Mouse (Mus musculus) limb, embryonic 10.5 days (tissue): ENCODE data around the gene Cblb. TPM values are rescaled to one million over a fixed set of nuclear protein-coding genes. Genes with fewer than 3 reads are reported as not detected.

Experiments
- DNase-seq: peaks from one replicate; pipeline ENCODE4 v3.0.0-alpha.2; 2017; ENCODE audit warnings: low spot score
- H3K27ac ChIP-seq: fragments of 300-500 bp; sonication (generic); 2 replicates; pipeline ENCODE4 v1.5.1; 2016; ENCODE audit warnings: mild to moderate bottlenecking
- H3K27me3 ChIP-seq: fragments of 300-500 bp; sonication (generic); 2 replicates; pipeline ENCODE4 v1.6.1; 2016; ENCODE audit warnings: low read depth, mild to moderate bottlenecking; ENCODE audit not compliant: poor library complexity, severe bottlenecking
- H3K36me3 ChIP-seq: fragments of 300-500 bp; sonication (generic); 2 replicates; pipeline ENCODE4 v1.6.1; 2016; ENCODE audit warnings: mild to moderate bottlenecking, moderate library complexity
- H3K4me1 ChIP-seq: fragments of 300-500 bp; sonication (generic); 2 replicates; pipeline ENCODE4 v1.6.1; 2016
- H3K4me3 ChIP-seq: fragments of 300-500 bp; sonication (generic); 2 replicates; pipeline ENCODE4 v1.5.1; 2016; ENCODE audit warnings: mild to moderate bottlenecking, moderate library complexity
- H3K9me3 ChIP-seq: fragments of 300-500 bp; sonication (generic); replicated peaks from 2 replicates; pipeline ENCODE4 v1.6.1; 2016; ENCODE audit warnings: mild to moderate bottlenecking
- WGBS: fragments of 180-500 bp; shearing (Covaris S2); methylation state at CpG from one replicate; pipeline ENCODE4 v1.1.7; 2016; 5-methylcytosine and 5-hydroxymethylcytosine counted together
- polyA plus RNA-seq: library from polyadenylated mRNA; unstranded; fragments of >200 nt; fragmentation: Nextera tagmentation; extraction: Ambion mirVana; gene quantifications from 2 replicates; pipeline ENCODE4 v1.2.1, GENCODE M21; 2016

The Cblb gene
- polyA plus RNA-seq, 1 experiment from 2014 or later, result 34.6 TPM

- Histone ChIP-seq H3K4me1 (peaks cover 18% of the 10 kb centered on the region), H3K27ac (no peak overlapping the region), H3K36me3 (peaks cover 26% of the 10 kb centered on the region), H3K9me3 (no peaks in the 10 kb centered on the region), H3K4me3 (no peak overlapping the region), H3K27me3 (no peaks in the 10 kb centered on the region)
- DNase-seq, result no peak
- WGBS, result 90% methylated on average over 10 of the region's 10 CpGs
Measured at GRCm38 (mm10) chr16:52067632-52068516, 36.8 kb downstream of the Cblb start.

- H3K27ac ChIP-seq, result no peak overlapping the region
- peaks cover 18% of the 10 kb centered on the region for H3K4me1 ChIP-seq
- no peaks in the 10 kb centered on the region for H3K27me3 ChIP-seq
- H3K36me3 ChIP-seq, result peaks cover 26% of the 10 kb centered on the region
- H3K4me3 ChIP-seq, result no peak overlapping the region
- no peaks in the 10 kb centered on the region for H3K9me3 ChIP-seq
- no peak for DNase-seq
- 95% methylated on average over 3 of the region's 3 CpGs for WGBS
Measured at GRCm38 (mm10) chr16:52068517-52068874, 37.5 kb downstream of the Cblb start.

- WGBS, result 90% methylated on average over 6 of the region's 6 CpGs
- DNase-seq, result no peak
- H3K36me3 ChIP-seq, result peaks cover 25% of the 10 kb centered on the region
- no peaks in the 10 kb centered on the region for H3K9me3 ChIP-seq
- H3K27ac ChIP-seq, result no peak overlapping the region
- peaks cover 13% of the 10 kb centered on the region for H3K4me1 ChIP-seq
- H3K27me3 ChIP-seq, result no peaks in the 10 kb centered on the region
- H3K4me3 ChIP-seq, result no peak overlapping the region
Measured at GRCm38 (mm10) chr16:52069648-52070047, 38.6 kb downstream of the Cblb start.

- DNase-seq, result no peak
- 95% methylated on average over 5 of the region's 5 CpGs for WGBS
- H3K27ac ChIP-seq, result no peak overlapping the region
- peaks cover 21% of the 10 kb centered on the region for H3K36me3 ChIP-seq
- no peaks in the 10 kb centered on the region for H3K27me3 ChIP-seq
- peaks cover 9% of the 10 kb centered on the region; the same call in 1 of the 2 replicates for H3K4me1 ChIP-seq
- no peak overlapping the region for H3K4me3 ChIP-seq
- no peaks in the 10 kb centered on the region for H3K9me3 ChIP-seq
Measured at GRCm38 (mm10) chr16:52070128-52070527, 39.1 kb downstream of the Cblb start.

GRCm38 (mm10) chr16:52071290-52071689, 40.3 kb downstream of the Cblb start:
- 80% methylated on average over 2 of the region's 2 CpGs for WGBS
- DNase-seq, result no peak
- peaks cover 19% of the 10 kb centered on the region for H3K36me3 ChIP-seq
- H3K4me1 ChIP-seq, result peaks cover 9% of the 10 kb centered on the region; the same call in 1 of the 2 replicates
- no peak overlapping the region for H3K27ac ChIP-seq
- H3K9me3 ChIP-seq, result no peaks in the 10 kb centered on the region
- no peak overlapping the region for H3K4me3 ChIP-seq
- H3K27me3 ChIP-seq, result no peaks in the 10 kb centered on the region

- H3K4me3 ChIP-seq, result no peak overlapping the region
- peaks cover 14% of the 10 kb centered on the region for H3K4me1 ChIP-seq
- H3K27me3 ChIP-seq, result no peaks in the 10 kb centered on the region
- H3K36me3 ChIP-seq, result peaks cover 15% of the 10 kb centered on the region
- no peak for DNase-seq
- no peaks in the 10 kb centered on the region for H3K9me3 ChIP-seq
- 87% methylated on average over 6 of the region's 6 CpGs for WGBS
- no peak overlapping the region for H3K27ac ChIP-seq
Measured at GRCm38 (mm10) chr16:52071766-52072209, 40.8 kb downstream of the Cblb start.

- Histone ChIP-seq H3K9me3 (no peaks in the 10 kb centered on the region), H3K27me3 (no peaks in the 10 kb centered on the region), H3K4me1 (peaks cover 27% of the 10 kb centered on the region), H3K4me3 (no peak overlapping the region), H3K36me3 (peaks cover 4% of the 10 kb centered on the region; the same call in 1 of the 2 replicates), H3K27ac (no peak overlapping the region)
- DNase-seq, result no peak
- WGBS, result 78% methylated on average over 7 of the region's 7 CpGs
Measured at GRCm38 (mm10) chr16:52076652-52077051, 45.6 kb downstream of the Cblb start.

- 64% methylated on average over 4 of the region's 4 CpGs for WGBS
- Histone ChIP-seq H3K27ac (no peak overlapping the region), H3K4me3 (no peak overlapping the region), H3K27me3 (no peaks in the 10 kb centered on the region), H3K4me1 (peaks cover 26% of the 10 kb centered on the region), H3K36me3 (peaks cover 4% of the 10 kb centered on the region; the same call in 1 of the 2 replicates), H3K9me3 (no peaks in the 10 kb centered on the region)
- no peak for DNase-seq
Measured at GRCm38 (mm10) chr16:52077901-52078300, 46.9 kb downstream of the Cblb start.

GRCm38 (mm10) chr16:52078758-52079474, 47.9 kb downstream of the Cblb start:
- H3K36me3 ChIP-seq, result peaks cover 4% of the 10 kb centered on the region; the same call in 1 of the 2 replicates
- no peaks in the 10 kb centered on the region for H3K9me3 ChIP-seq
- H3K4me3 ChIP-seq, result no peak overlapping the region
- 84% methylated on average over 9 of the region's 9 CpGs for WGBS
- H3K27me3 ChIP-seq, result no peaks in the 10 kb centered on the region
- H3K27ac ChIP-seq, result no peak overlapping the region
- DNase-seq, result no peak
- peaks cover 26% of the 10 kb centered on the region for H3K4me1 ChIP-seq

GRCm38 (mm10) chr16:52079475-52079823, 48.4 kb downstream of the Cblb start:
- 82% methylated on average over 8 of the region's 8 CpGs for WGBS
- Histone ChIP-seq H3K27me3 (no peaks in the 10 kb centered on the region), H3K4me3 (no peak overlapping the region)

GRCm38 (mm10) chr16:52080619-52081395, 49.8 kb downstream of the Cblb start:
- no peaks in the 10 kb centered on the region for H3K9me3 ChIP-seq
- WGBS, result 95% methylated on average over 11 of the region's 11 CpGs
- H3K4me3 ChIP-seq, result no peak overlapping the region
- H3K27ac ChIP-seq, result no peak overlapping the region
- no peaks in the 10 kb centered on the region for H3K27me3 ChIP-seq
- H3K36me3 ChIP-seq, result no peaks in the 10 kb centered on the region
- DNase-seq, result no peak
- peaks cover 26% of the 10 kb centered on the region for H3K4me1 ChIP-seq

More at GRCm38 (mm10) chr16:52079475-52079823, 48.4 kb downstream of the Cblb start:
- Histone ChIP-seq H3K36me3 (0 out of 2 replicates have a peak, but pooled peaks cover under 1% of the 10 kb centered on the region), H3K4me1 (peaks cover 26% of the 10 kb centered on the region), H3K9me3 (no peaks in the 10 kb centered on the region), H3K27ac (no peak overlapping the region)
- DNase-seq, result no peak

- no peaks in the 10 kb centered on the region for H3K9me3 ChIP-seq
- H3K36me3 ChIP-seq, result no peaks in the 10 kb centered on the region
- no peak overlapping the region for H3K4me3 ChIP-seq
- peaks cover 22% of the 10 kb centered on the region for H3K4me1 ChIP-seq
- WGBS, result 64% methylated on average over 3 of the region's 3 CpGs
- H3K27ac ChIP-seq, result no peak overlapping the region
- no peaks in the 10 kb centered on the region for H3K27me3 ChIP-seq
- DNase-seq, result no peak
Measured at GRCm38 (mm10) chr16:52081756-52082155, 50.7 kb downstream of the Cblb start.
